Comparison of ENCODE assay signal across 10 mouse cellular contexts in the genomic region with DNA sequence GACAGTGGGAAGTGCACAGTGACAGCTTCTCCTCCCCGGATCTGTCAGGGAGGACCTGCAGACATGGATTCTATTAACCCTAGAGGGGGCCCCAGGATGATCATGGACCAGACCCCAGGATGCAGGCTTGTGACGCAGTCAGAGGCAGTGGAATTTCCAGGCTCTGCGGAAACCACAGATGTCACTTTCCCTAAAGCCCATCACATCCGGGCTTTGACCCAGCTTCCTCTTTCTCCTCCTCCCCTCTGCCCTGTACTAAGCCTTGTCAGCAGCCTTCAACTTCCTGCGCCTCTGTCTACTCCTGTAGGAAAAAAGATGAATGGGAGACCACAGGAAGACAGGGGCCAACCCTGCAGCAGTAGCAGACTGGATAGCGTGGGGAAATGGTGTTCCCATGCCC. TPM values are rescaled to one million over a fixed set of nuclear protein-coding genes. Genes with fewer than 3 reads are reported as not detected.
DNase-seq lines count a peak whose midpoint lies in the region; ATAC-seq and TF ChIP-seq lines count a peak whose summit lies in the region.
"Had no signal": no experiment of that assay in that cellular context is flagged by ENCODE, and none has a peak within 500 bp of the region (broad histone marks: within the 10 kb centered on the region; RNA-seq: fewer than 3 reads in every experiment).

No protein-coding gene starts in this region.

- no peak; the same call in 1 of the 2 replicates for TF ChIP-seq CTCF in intestine, postnatal 0 days (IDR thresholded peaks at IDR 0.05; ENCODE audit: low read depth)
- no peak for TF ChIP-seq CTCF in kidney, adult 2 months (conservative IDR thresholded peaks at IDR 0.05; ENCODE audit: insufficient read depth, insufficient read length, low read depth, low read length)

- peaks cover 14% of the 10 kb centered on the region for H3K4me1 ChIP-seq in intestine, embryonic 14.5 days (replicated peaks; ENCODE audit: control insufficient read depth, insufficient read depth, low read length)
- H3K4me1 ChIP-seq in intestine, postnatal 0 days (replicated peaks; ENCODE audit: control insufficient read depth, insufficient read depth, low read length) = peaks cover 3% of the 10 kb centered on the region
- peaks cover 19% of the 10 kb centered on the region for H3K4me1 ChIP-seq in forebrain, embryonic 16.5 days (replicated peaks; ENCODE audit: control insufficient read depth, insufficient read depth, low read length)
- H3K4me1 ChIP-seq in kidney, adult 2 months (ENCODE audit: control insufficient read depth, insufficient read depth, low read length) = peaks cover 3% of the 10 kb centered on the region; the same call in 1 of the 2 replicates
- H3K4me1 ChIP-seq in lung, embryonic 16.5 days (replicated peaks; ENCODE audit: control insufficient read depth, insufficient read depth, low read length) = peaks cover 24% of the 10 kb centered on the region

- ATAC-seq in intestine, embryonic 14.5 days (replicated peaks; ENCODE audit: low FRiP score, low TSS enrichment, low read depth) = no peak
- no peak for ATAC-seq in intestine, postnatal 0 days
- ATAC-seq in forebrain, embryonic 16.5 days = no peak; the same call in 1 of the 2 replicates
- peak; percentile 8 for ATAC-seq in lung, embryonic 16.5 days (ENCODE audit: low read depth)

- H3K27ac ChIP-seq in intestine, embryonic 14.5 days (ENCODE audit: low read depth) = peak overlapping the region; percentile 29; the same call in 1 of the 2 replicates
- H3K27ac ChIP-seq in intestine, postnatal 0 days (ENCODE audit: low read depth, low read length) = no peak overlapping the region; the same call in 1 of the 2 replicates
- H3K27ac ChIP-seq in forebrain, embryonic 16.5 days (ENCODE audit: low read length) = peak overlapping the region; percentile 78
- peak overlapping the region; percentile 87 for H3K27ac ChIP-seq in kidney, adult 2 months (ENCODE audit: insufficient read depth, low read depth, low read length)
- peak overlapping the region; percentile 77 for H3K27ac ChIP-seq in lung, embryonic 16.5 days (ENCODE audit: low read length)

- no peaks in the 10 kb centered on the region for H3K9me3 ChIP-seq in intestine, embryonic 14.5 days (ENCODE audit: control insufficient read depth, low read length)
- no peaks in the 10 kb centered on the region for H3K9me3 ChIP-seq in intestine, postnatal 0 days (ENCODE audit: control insufficient read depth)
- H3K9me3 ChIP-seq in forebrain, embryonic 16.5 days (ENCODE audit: control insufficient read depth, low read length) = no peaks in the 10 kb centered on the region
- no peaks in the 10 kb centered on the region for H3K9me3 ChIP-seq in lung, embryonic 16.5 days (ENCODE audit: control insufficient read depth, low read length)

- peak overlapping the region; percentile 26 for H3K4me2 ChIP-seq in intestine, embryonic 14.5 days (ENCODE audit: low read length)
- no peak overlapping the region for H3K4me2 ChIP-seq in intestine, postnatal 0 days (replicated peaks; ENCODE audit: low read depth)
- H3K4me2 ChIP-seq in forebrain, embryonic 16.5 days (ENCODE audit: low read length) = peak overlapping the region; percentile 48
- peak overlapping the region; percentile 14; the same call in 1 of the 2 replicates for H3K4me2 ChIP-seq in lung, embryonic 16.5 days (ENCODE audit: low read depth, low read length)

- TF ChIP-seq POLR2A in kidney, adult 2 months (IDR thresholded peaks at IDR 0.05; ENCODE audit: low read depth, low read length) = no peak

- 0 out of 2 replicates have a peak overlapping the region, but pooled peaks have one; percentile 3 for H3K9ac ChIP-seq in intestine, embryonic 14.5 days (ENCODE audit: low read length)
- no peak overlapping the region for H3K9ac ChIP-seq in intestine, postnatal 0 days (ENCODE audit: low read depth, low read length)
- peak overlapping the region; percentile 49 for H3K9ac ChIP-seq in forebrain, embryonic 16.5 days (replicated peaks; ENCODE audit: low read depth, low read length)
- H3K9ac ChIP-seq in lung, embryonic 16.5 days (ENCODE audit: low read length) = no peak overlapping the region

- WGBS in intestine, embryonic 14.5 days = 26% methylated on average over 6 of the region's 6 CpGs
- 40% methylated on average over 6 of the region's 6 CpGs for WGBS in intestine, postnatal 0 days
- 43% methylated on average over 6 of the region's 6 CpGs for WGBS in forebrain, embryonic 16.5 days
- WGBS in kidney, adult 2 months = 41% methylated on average over 6 of the region's 6 CpGs
- 43% methylated on average over 6 of the region's 6 CpGs for WGBS in lung, embryonic 16.5 days

- H3K27me3 ChIP-seq in intestine, embryonic 14.5 days (replicated peaks; ENCODE audit: control insufficient read depth, insufficient read depth, low read length) = peaks cover 11% of the 10 kb centered on the region
- peaks cover 4% of the 10 kb centered on the region; the same call in 1 of the 2 replicates for H3K27me3 ChIP-seq in intestine, postnatal 0 days (replicated peaks; ENCODE audit: control insufficient read depth, insufficient read depth, low read length)
- peaks cover 4% of the 10 kb centered on the region; the same call in 1 of the 2 replicates for H3K27me3 ChIP-seq in forebrain, embryonic 16.5 days (replicated peaks; ENCODE audit: control insufficient read depth, insufficient read depth, low read length)
- no peaks in the 10 kb centered on the region for H3K27me3 ChIP-seq in kidney, adult 2 months (replicated peaks; ENCODE audit: control insufficient read depth, insufficient read depth, low read length)
- H3K27me3 ChIP-seq in lung, embryonic 16.5 days (ENCODE audit: control insufficient read depth, insufficient read depth, low read depth, low read length) = peaks cover 4% of the 10 kb centered on the region

- H3K4me3 ChIP-seq in intestine, embryonic 14.5 days (ENCODE audit: low read depth, low read length) = no peak overlapping the region
- no peak overlapping the region for H3K4me3 ChIP-seq in intestine, postnatal 0 days (ENCODE audit: low read depth, low read length)
- peak overlapping the region; percentile 20 for H3K4me3 ChIP-seq in forebrain, embryonic 16.5 days (replicated peaks; ENCODE audit: low read length)
- no peak overlapping the region for H3K4me3 ChIP-seq in kidney, adult 2 months (ENCODE audit: insufficient read depth, low read depth, low read length)
- H3K4me3 ChIP-seq in lung, embryonic 16.5 days (ENCODE audit: low read length) = no peak overlapping the region

- no peak for DNase-seq in intestine, embryonic 14.5 days (ENCODE audit: low spot score)
- DNase-seq in kidney, adult 2 months = peak; percentile 81
- peak; percentile 66 to 69 for DNase-seq in spleen, postnatal 36 days (ENCODE audit: low spot score in 2 of 2)
- no peak for DNase-seq in layer of hippocampus, postnatal 10 days (ENCODE audit: low spot score in 2 of 2)
- DNase-seq in T-cell, adult 2 months (ENCODE audit: low spot score) = no peak

- H3K36me3 ChIP-seq in intestine, embryonic 14.5 days (ENCODE audit: control insufficient read depth, insufficient read depth, low read length) = no peaks in the 10 kb centered on the region
- H3K36me3 ChIP-seq in intestine, postnatal 0 days (ENCODE audit: control insufficient read depth, insufficient read depth) = no peaks in the 10 kb centered on the region
- no peaks in the 10 kb centered on the region for H3K36me3 ChIP-seq in forebrain, embryonic 16.5 days (ENCODE audit: control insufficient read depth, insufficient read depth)
- H3K36me3 ChIP-seq in kidney, adult 2 months (ENCODE audit: control insufficient read depth, insufficient read depth, low read length) = no peaks in the 10 kb centered on the region
- no peaks in the 10 kb centered on the region for H3K36me3 ChIP-seq in lung, embryonic 16.5 days (ENCODE audit: control insufficient read depth, insufficient read depth, low read length)

RNA-seq across cellular contexts. Expression of a gene that starts 5.6 kb away (rescaled TPM):
- polyA plus RNA-seq in intestine, embryonic 14.5 days (2014; fragmentation: Nextera tagmentation; extraction: Ambion mirVana) = 0.47 TPM in 1 of 2 replicates, not detected in the other
- polyA plus RNA-seq in intestine, postnatal 0 days (2015; fragmentation: Nextera tagmentation; extraction: Ambion mirVana) = 0.22 TPM in 1 of 2 replicates, not detected in the other
- 0.39 TPM in 1 of 2 replicates, not detected in the other for polyA plus RNA-seq in forebrain, embryonic 16.5 days (2015; fragmentation: Nextera tagmentation; extraction: Ambion mirVana)
- polyA plus RNA-seq in kidney, adult 2 months (2012; rRNA removed) = 0.94 and 1.1 TPM in 2 replicates
- not detected in 2 replicates for polyA plus RNA-seq in lung, embryonic 16.5 days (2015; fragmentation: Nextera tagmentation; extraction: Ambion mirVana)
- 1 to 10 TPM; 1.0 to 2.0 TPM for total RNA-seq in layer of hippocampus, postnatal 10 days (2021)
- total RNA-seq: ES-E14; heart, postnatal 10 days had no signal

RNA-seq across cellular contexts. Expression of a gene that starts 5.8 kb away (rescaled TPM):
- not detected in 2 replicates for polyA plus RNA-seq in intestine, embryonic 14.5 days (2014; fragmentation: Nextera tagmentation; extraction: Ambion mirVana)
- not detected in 2 replicates for polyA plus RNA-seq in intestine, postnatal 0 days (2015; fragmentation: Nextera tagmentation; extraction: Ambion mirVana)
- polyA plus RNA-seq in forebrain, embryonic 16.5 days (2015; fragmentation: Nextera tagmentation; extraction: Ambion mirVana) = 0.51 and 0.76 TPM in 2 replicates
- polyA plus RNA-seq in kidney, adult 2 months (2012; rRNA removed) = 0.10 TPM in 1 of 2 replicates, not detected in the other
- not detected in 2 replicates for polyA plus RNA-seq in lung, embryonic 16.5 days (2015; fragmentation: Nextera tagmentation; extraction: Ambion mirVana)
- under 1 TPM; 0.37 to 0.51 TPM for total RNA-seq in layer of hippocampus, postnatal 10 days (2021)
- total RNA-seq: ES-E14; heart, postnatal 10 days had no signal

RNA-seq across cellular contexts. Expression of a gene that starts 16.8 kb away (rescaled TPM):
- 595 and 619 TPM in 2 replicates for polyA plus RNA-seq in intestine, embryonic 14.5 days (2014; fragmentation: Nextera tagmentation; extraction: Ambion mirVana)
- polyA plus RNA-seq in intestine, postnatal 0 days (2015; fragmentation: Nextera tagmentation; extraction: Ambion mirVana) = 126 and 142 TPM in 2 replicates
- polyA plus RNA-seq in forebrain, embryonic 16.5 days (2015; fragmentation: Nextera tagmentation; extraction: Ambion mirVana) = 1,850 and 1,955 TPM in 2 replicates
- 20.3 and 26.5 TPM in 2 replicates for polyA plus RNA-seq in kidney, adult 2 months (2012; rRNA removed)
- 506 and 544 TPM in 2 replicates for polyA plus RNA-seq in lung, embryonic 16.5 days (2015; fragmentation: Nextera tagmentation; extraction: Ambion mirVana)
- 100 to 1,000 TPM; 713 to 734 TPM for total RNA-seq in layer of hippocampus, postnatal 10 days (2021)

RNA-seq across cellular contexts. Expression of a gene that starts 35.2 kb away (rescaled TPM):
- 21.8 and 24.6 TPM in 2 replicates for polyA plus RNA-seq in intestine, embryonic 14.5 days (2014; fragmentation: Nextera tagmentation; extraction: Ambion mirVana)
- polyA plus RNA-seq in intestine, postnatal 0 days (2015; fragmentation: Nextera tagmentation; extraction: Ambion mirVana) = 23.6 and 24.8 TPM in 2 replicates
- 43.7 and 46.8 TPM in 2 replicates for polyA plus RNA-seq in forebrain, embryonic 16.5 days (2015; fragmentation: Nextera tagmentation; extraction: Ambion mirVana)
- polyA plus RNA-seq in kidney, adult 2 months (2012; rRNA removed) = 25.3 and 28.7 TPM in 2 replicates
- polyA plus RNA-seq in lung, embryonic 16.5 days (2015; fragmentation: Nextera tagmentation; extraction: Ambion mirVana) = 25.5 and 29.2 TPM in 2 replicates
- total RNA-seq in layer of hippocampus, postnatal 10 days (2021) = 10 to 100 TPM; 41.4 to 46.9 TPM

RNA-seq across cellular contexts. Expression of a gene that starts 45.9 kb away (rescaled TPM):
- polyA plus RNA-seq in intestine, embryonic 14.5 days (2014; fragmentation: Nextera tagmentation; extraction: Ambion mirVana) = 212 and 230 TPM in 2 replicates
- 89.9 and 91.7 TPM in 2 replicates for polyA plus RNA-seq in intestine, postnatal 0 days (2015; fragmentation: Nextera tagmentation; extraction: Ambion mirVana)
- 113 and 116 TPM in 2 replicates for polyA plus RNA-seq in forebrain, embryonic 16.5 days (2015; fragmentation: Nextera tagmentation; extraction: Ambion mirVana)
- polyA plus RNA-seq in kidney, adult 2 months (2012; rRNA removed) = 35.4 and 41.6 TPM in 2 replicates
- polyA plus RNA-seq in lung, embryonic 16.5 days (2015; fragmentation: Nextera tagmentation; extraction: Ambion mirVana) = 243 and 247 TPM in 2 replicates
- total RNA-seq in layer of hippocampus, postnatal 10 days (2021) = 10 to 100 TPM; 40.5 to 40.9 TPM

Comparison
In these comparisons a context has a peak if more than half of its experiments do, and no peak if none do; other contexts are left out.
1. H3K9ac ChIP-seq: peak in intestine, embryonic 14.5 days (single experiment) and forebrain, embryonic 16.5 days (single experiment); none in intestine, postnatal 0 days (single experiment) and lung, embryonic 16.5 days (single experiment).
2. DNase-seq: peak in kidney, adult 2 months (single experiment) and spleen, postnatal 36 days (2 of 2); none in intestine, embryonic 14.5 days (single experiment), layer of hippocampus, postnatal 10 days (0 of 2) and T-cell, adult 2 months (single experiment).